Mouse (Mus musculus): ENCODE data around the gene Tbx10.

GRCm38 (mm10) chr19:4032668-4033067 lies 40.1 kb downstream of the Tbx10 start:
- TF ChIP-seq EP300 (IDR thresholded peaks at IDR 0.05) (no peak), CTCF (IDR thresholded peaks at IDR 0.05) (no peak)
